Mouse (Mus musculus): Measurements from ENCODE around the gene Tmeff1. TPM values are rescaled to one million over a fixed set of nuclear protein-coding genes. Genes with fewer than 3 reads are reported as not detected.

Gene Tmeff1
- polyA plus RNA-seq, 1 experiment from 2014 or later = 59.5 TPM

DNA sequence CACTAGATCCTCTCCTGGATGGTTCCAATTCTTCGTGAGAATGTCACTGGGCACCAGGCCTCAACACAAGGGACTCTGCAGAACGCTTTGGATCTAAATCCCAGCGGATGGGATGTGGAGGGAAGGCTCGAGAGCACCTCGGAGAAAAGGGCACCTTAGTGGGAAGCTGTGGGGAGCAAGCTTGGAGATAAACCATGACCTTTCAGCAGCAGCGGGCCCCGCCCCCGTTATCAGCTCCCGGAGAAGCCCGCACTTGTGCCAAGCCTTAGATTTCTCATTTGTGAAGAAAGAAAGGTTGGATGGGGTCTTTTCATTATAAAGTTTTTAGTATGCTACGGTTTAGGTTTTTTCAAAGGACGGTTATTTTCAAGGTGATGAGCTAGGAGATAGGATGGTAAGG lies 39.0 kb upstream of the Tmeff1 start:
- no peak for ATAC-seq (ENCODE audit: insufficient number of reproducible peaks, insufficient read depth, low FRiP score, low TSS enrichment, low read depth)
- Histone ChIP-seq H3K4me3 (no peak overlapping the region), H3K9me3 (no peaks in the 10 kb centered on the region), H3K4me1 (peaks cover 80% of the 10 kb centered on the region), H3K36me3 (no peaks in the 10 kb centered on the region), H3K4me2 (no peak overlapping the region), H3K27me3 (no peaks in the 10 kb centered on the region), H3K9ac (no peak overlapping the region), H3K27ac (no peak overlapping the region)
- 62% methylated on average over 12 of the region's 12 CpGs for WGBS

DNA sequence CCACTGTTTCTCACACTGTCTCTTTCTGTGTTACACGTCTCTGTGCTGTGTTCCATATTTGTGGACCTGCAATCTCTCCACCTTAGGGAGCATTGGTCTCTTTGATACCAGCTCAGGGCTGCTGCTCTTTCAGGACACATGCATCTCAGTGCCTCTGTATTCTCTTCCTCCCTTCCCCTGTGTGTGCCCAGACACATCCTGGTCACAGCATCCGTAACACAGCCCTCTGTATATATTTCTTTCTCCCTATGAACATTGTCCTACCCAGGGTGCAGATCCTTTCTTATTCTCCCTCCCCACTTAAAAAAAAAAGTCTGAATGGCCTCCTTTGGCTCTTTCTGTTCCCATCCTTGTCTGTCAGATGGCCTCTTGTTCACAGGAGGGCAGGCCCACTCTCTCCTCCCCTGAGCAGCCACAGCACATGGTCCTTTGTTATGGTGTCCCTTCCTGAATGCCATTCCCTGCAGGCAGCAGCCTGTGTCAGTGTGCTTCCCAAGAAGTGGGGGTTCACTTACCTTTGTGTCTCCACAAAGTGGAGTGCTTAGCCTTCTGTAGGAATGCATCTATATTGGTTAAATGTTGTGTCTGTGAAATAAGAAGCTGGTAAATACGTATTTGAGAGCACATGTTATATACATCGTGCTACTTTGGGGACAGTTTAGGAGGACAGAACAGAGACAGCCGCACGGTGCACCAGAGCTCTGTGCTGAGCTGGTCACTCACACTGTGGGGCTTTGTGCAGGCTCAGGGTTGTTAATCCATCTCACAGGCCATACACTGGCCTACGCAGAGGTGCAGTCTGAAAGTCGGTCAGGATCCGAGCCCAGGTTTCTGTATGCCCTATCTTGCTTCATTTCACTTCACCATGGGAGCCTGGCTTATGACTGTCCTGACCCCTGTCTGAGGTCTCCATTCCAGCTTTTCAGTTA lies 38.1 kb upstream of the Tmeff1 start:
- 0 out of 2 replicates have a peak overlapping the region, but pooled peaks have one; percentile 32 for H3K9ac ChIP-seq
- H3K9me3 ChIP-seq = no peaks in the 10 kb centered on the region
- 56% methylated on average over 9 of the region's 9 CpGs for WGBS
- H3K27ac ChIP-seq = no peak overlapping the region
- peaks cover 4% of the 10 kb centered on the region; the same call in 1 of the 2 replicates for H3K36me3 ChIP-seq
- no peak overlapping the region for H3K4me2 ChIP-seq
- ATAC-seq (ENCODE audit: insufficient number of reproducible peaks, insufficient read depth, low FRiP score, low TSS enrichment, low read depth) = no peak
- H3K27me3 ChIP-seq = no peaks in the 10 kb centered on the region
- H3K4me3 ChIP-seq = no peak overlapping the region
- peaks cover 74% of the 10 kb centered on the region for H3K4me1 ChIP-seq

DNA sequence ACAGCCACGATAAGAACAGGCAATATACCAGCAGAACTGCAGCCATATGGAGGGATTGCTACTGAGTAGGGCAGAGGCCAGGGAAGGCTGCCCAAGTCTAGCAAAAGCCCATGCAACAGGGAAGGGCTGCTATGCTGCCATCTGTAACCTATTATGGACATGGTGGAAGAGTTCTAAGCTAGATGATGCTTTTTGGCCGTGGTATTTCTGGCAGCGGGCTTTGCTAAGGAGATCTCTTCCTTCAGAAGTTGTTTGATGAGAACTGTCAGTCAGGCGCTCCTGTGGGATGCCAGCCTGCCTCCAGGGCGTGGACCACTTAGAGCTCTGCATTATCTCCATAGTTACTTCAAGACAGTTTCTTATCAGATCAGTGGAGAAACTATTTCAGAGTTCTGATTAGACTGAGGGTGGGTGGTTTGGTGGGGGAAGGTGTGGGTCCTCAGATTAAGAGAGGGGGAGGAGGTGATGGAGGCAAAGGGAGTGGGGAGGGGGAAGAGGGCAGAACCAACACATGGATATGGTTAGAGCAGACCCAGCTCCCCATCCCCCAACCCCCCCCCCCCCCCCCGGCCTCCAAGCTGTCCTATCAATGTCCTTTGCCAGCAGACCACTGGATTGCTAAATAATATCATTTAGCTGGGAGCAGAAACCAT lies 36.5 kb upstream of the Tmeff1 start:
- Histone ChIP-seq H3K4me3 (no peak overlapping the region), H3K27ac (peak overlapping the region; percentile 71), H3K36me3 (peaks cover 17% of the 10 kb centered on the region), H3K9ac (no peak overlapping the region), H3K9me3 (no peaks in the 10 kb centered on the region), H3K4me2 (0 out of 2 replicates have a peak overlapping the region, but pooled peaks have one; percentile 7), H3K4me1 (peaks cover 57% of the 10 kb centered on the region), H3K27me3 (no peaks in the 10 kb centered on the region)
- WGBS = 15% methylated on average over 6 of the region's 6 CpGs
- ATAC-seq (ENCODE audit: insufficient number of reproducible peaks, insufficient read depth, low FRiP score, low TSS enrichment, low read depth) = peak; percentile 59; the same call in 1 of the 2 replicates

DNA sequence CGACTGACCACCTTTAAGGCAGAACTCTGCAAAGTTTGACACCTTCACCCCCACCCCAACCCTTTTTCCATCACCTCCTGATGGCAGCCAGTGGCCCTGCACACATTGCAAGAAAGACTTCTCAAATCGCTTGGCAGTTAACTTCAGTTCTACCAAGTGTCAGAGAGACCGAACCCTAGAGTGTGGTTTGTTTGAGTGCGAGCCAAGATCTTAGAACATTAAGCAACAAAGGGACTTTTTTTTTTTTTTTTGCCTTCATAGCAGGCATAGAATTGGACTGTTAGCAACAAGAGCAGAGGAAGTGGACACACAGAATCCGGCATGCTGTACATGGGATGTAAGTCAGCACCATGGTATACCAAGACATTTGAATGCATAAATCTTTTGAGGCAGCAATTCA lies 35.3 kb upstream of the Tmeff1 start:
- no peak overlapping the region for H3K27ac ChIP-seq
- H3K9ac ChIP-seq = no peak overlapping the region
- ATAC-seq (ENCODE audit: insufficient number of reproducible peaks, insufficient read depth, low FRiP score, low TSS enrichment, low read depth) = no peak
- H3K27me3 ChIP-seq = no peaks in the 10 kb centered on the region
- H3K4me3 ChIP-seq = no peak overlapping the region
- 59% methylated on average over 5 of the region's 5 CpGs for WGBS
- H3K9me3 ChIP-seq = no peaks in the 10 kb centered on the region
- peaks cover 46% of the 10 kb centered on the region for H3K4me1 ChIP-seq
- H3K4me2 ChIP-seq = no peak overlapping the region
- peaks cover 28% of the 10 kb centered on the region for H3K36me3 ChIP-seq

DNA sequence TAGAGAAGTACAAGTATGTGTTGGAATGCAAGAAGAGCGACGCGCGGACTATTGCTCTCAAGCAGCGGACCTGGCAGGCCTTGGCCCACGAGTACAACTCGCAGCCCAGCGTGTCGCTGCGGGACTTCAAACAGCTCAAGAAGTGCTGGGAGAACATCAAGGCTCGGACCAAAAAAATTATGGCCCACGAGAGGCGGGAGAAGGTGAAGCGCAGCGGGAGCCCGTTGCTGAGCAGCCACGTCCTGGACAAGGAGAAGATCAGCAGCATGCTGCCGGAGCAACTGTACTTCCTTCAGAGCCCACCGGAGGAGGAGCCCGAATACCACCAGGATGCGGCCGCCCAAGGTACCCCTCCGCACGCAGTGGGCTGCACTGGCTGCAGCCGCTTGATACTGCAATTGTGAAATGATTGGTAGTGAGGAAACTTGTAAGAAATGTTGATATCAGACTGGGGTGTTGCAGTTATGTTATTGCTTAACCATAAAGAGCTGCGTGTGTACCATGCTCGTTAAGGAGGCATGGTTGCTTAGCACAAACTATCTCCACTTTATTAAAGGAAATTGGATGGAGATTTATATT lies 32.4 kb upstream of the Tmeff1 start:
- peaks cover 21% of the 10 kb centered on the region for H3K4me1 ChIP-seq
- ATAC-seq (ENCODE audit: insufficient number of reproducible peaks, insufficient read depth, low FRiP score, low TSS enrichment, low read depth) = no peak
- WGBS = 94% methylated on average over 27 of the region's 27 CpGs
- peaks cover 41% of the 10 kb centered on the region for H3K36me3 ChIP-seq
- H3K4me3 ChIP-seq = no peak overlapping the region
- no peak overlapping the region for H3K27ac ChIP-seq
- no peaks in the 10 kb centered on the region for H3K9me3 ChIP-seq
- H3K27me3 ChIP-seq = no peaks in the 10 kb centered on the region
- no peak overlapping the region for H3K9ac ChIP-seq
- H3K4me2 ChIP-seq = no peak overlapping the region

DNA sequence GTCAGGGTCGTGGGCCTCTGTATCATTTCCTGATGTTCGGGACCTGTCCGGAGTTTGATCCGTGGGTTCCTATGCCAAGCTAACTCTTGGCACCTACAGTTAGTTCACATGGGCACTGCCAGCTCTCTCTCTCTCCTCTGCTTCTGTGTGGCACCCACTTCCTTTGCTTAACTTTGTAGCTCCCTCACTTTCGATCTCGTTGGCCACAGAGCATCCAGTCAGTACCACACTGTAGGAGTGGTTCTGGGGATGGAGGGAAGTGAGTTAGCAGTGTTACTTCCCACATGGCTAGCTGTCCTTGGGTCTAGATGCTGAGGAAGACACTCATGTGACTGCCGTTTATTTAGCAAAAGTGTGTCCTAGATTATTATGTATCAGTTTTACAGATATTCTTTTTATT lies 30.8 kb upstream of the Tmeff1 start:
- Histone ChIP-seq H3K9ac (no peak overlapping the region), H3K36me3 (peaks cover 52% of the 10 kb centered on the region), H3K27me3 (no peaks in the 10 kb centered on the region), H3K9me3 (no peaks in the 10 kb centered on the region), H3K4me1 (peaks cover 5% of the 10 kb centered on the region), H3K4me2 (no peak overlapping the region), H3K4me3 (no peak overlapping the region), H3K27ac (no peak overlapping the region)
- no peak for ATAC-seq (ENCODE audit: insufficient number of reproducible peaks, insufficient read depth, low FRiP score, low TSS enrichment, low read depth)
- 88% methylated on average over 7 of the region's 7 CpGs for WGBS

DNA sequence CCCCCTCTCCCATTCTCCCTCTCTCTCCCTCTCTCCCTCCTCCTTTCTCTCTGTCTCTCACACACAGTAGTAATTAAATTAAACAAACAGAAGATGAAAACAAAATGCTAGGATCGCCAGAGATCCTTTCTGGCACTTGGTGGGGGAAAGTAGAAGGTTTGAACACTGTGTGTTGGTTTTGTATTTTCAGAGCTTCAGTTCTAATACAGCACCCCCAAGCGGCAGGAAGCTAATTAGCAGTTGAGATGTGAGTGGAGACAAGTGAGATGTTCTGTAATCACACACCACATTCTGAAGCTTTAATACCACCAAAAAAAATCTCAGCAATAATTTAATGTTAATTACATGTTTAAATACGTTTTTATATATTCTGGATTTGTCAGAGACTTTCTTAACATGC lies 29.2 kb upstream of the Tmeff1 start:
- no peak overlapping the region for H3K27ac ChIP-seq
- H3K4me1 ChIP-seq = no peaks in the 10 kb centered on the region
- H3K9me3 ChIP-seq = no peaks in the 10 kb centered on the region
- H3K9ac ChIP-seq = no peak overlapping the region
- peaks cover 63% of the 10 kb centered on the region for H3K36me3 ChIP-seq
- ATAC-seq (ENCODE audit: insufficient number of reproducible peaks, insufficient read depth, low FRiP score, low TSS enrichment, low read depth) = no peak
- H3K4me2 ChIP-seq = no peak overlapping the region
- WGBS = 17% methylated on average over 3 of the region's 3 CpGs
- no peak overlapping the region for H3K4me3 ChIP-seq
- no peaks in the 10 kb centered on the region for H3K27me3 ChIP-seq

DNA sequence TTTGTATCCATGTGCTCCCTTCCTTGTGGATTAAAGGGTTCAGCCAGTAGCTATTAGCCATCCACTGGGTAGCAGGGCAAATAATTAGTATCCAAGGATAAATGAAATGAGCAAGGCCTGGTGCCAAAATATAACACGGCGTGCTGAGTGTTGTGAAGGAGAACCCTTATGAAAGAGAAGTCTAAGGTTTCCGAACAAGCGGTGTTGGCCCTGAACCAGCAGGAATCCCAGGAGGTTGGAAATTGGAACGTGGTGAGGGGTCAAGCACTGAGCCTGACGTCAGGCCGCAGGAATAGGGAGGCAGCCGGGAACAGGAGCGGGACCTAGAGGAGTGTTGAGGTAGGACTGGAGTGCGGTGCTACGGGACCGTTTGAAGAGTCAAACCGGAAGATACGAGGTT lies 25.3 kb upstream of the Tmeff1 start:
- no peak overlapping the region for H3K27ac ChIP-seq
- H3K9me3 ChIP-seq = no peaks in the 10 kb centered on the region
- H3K27me3 ChIP-seq = no peaks in the 10 kb centered on the region
- H3K9ac ChIP-seq = no peak overlapping the region
- ATAC-seq (ENCODE audit: insufficient number of reproducible peaks, insufficient read depth, low FRiP score, low TSS enrichment, low read depth) = no peak
- no peak overlapping the region for H3K4me3 ChIP-seq
- no peak overlapping the region for H3K4me2 ChIP-seq
- WGBS = 83% methylated on average over 14 of the region's 14 CpGs
- H3K4me1 ChIP-seq = no peaks in the 10 kb centered on the region
- H3K36me3 ChIP-seq = peaks cover 61% of the 10 kb centered on the region

DNA sequence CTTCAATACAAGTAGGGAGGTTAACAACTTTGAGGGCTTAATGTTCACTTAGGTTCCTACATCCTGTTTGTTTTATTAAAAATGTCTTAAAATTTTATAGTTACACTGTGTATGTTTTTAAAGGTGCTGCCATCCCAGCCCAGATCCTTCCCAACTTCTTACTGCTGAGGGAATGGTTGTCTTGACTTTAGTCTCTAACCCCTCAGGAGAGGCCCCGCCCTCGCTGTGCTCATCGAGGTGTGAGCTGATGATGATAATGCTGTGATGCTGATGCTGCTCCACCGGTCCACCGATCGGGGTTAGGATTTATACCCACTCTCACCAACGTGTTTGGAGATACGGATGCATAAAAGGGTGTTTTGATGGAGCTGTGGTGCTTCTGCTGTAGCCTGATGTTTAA lies 23.1 kb upstream of the Tmeff1 start:
- Histone ChIP-seq H3K36me3 (peaks cover 52% of the 10 kb centered on the region), H3K27ac (no peak overlapping the region), H3K9ac (no peak overlapping the region), H3K27me3 (no peaks in the 10 kb centered on the region), H3K4me1 (no peaks in the 10 kb centered on the region), H3K9me3 (no peaks in the 10 kb centered on the region), H3K4me2 (no peak overlapping the region), H3K4me3 (no peak overlapping the region)
- ATAC-seq (ENCODE audit: insufficient number of reproducible peaks, insufficient read depth, low FRiP score, low TSS enrichment, low read depth) = no peak
- 95% methylated on average over 8 of the region's 8 CpGs for WGBS

DNA sequence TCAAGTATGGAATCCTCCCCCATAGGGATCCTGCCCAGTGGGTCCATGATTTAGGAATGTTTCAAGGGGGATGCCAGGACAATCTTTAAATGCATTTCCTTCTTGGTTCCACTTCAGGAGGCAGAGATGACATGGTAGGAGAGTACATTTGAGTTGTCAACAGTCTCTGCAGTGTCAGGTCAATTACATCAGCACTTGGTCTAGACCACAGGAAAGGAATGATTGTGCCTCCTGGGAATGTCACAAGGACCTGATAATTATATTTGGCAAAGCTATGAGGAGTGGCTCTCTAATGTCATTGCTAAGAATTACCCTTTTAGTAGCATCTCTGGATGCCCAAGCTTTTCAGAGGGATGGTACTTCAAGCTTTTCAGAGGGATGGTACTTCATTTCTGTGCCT lies 20.0 kb upstream of the Tmeff1 start:
- no peaks in the 10 kb centered on the region for H3K27me3 ChIP-seq
- no peak for ATAC-seq (ENCODE audit: insufficient number of reproducible peaks, insufficient read depth, low FRiP score, low TSS enrichment, low read depth)
- no peak overlapping the region for H3K4me3 ChIP-seq
- H3K9ac ChIP-seq = no peak overlapping the region
- H3K4me2 ChIP-seq = no peak overlapping the region
- no peaks in the 10 kb centered on the region for H3K9me3 ChIP-seq
- peaks cover 36% of the 10 kb centered on the region for H3K36me3 ChIP-seq
- no peak overlapping the region for H3K27ac ChIP-seq
- H3K4me1 ChIP-seq = no peaks in the 10 kb centered on the region

DNA sequence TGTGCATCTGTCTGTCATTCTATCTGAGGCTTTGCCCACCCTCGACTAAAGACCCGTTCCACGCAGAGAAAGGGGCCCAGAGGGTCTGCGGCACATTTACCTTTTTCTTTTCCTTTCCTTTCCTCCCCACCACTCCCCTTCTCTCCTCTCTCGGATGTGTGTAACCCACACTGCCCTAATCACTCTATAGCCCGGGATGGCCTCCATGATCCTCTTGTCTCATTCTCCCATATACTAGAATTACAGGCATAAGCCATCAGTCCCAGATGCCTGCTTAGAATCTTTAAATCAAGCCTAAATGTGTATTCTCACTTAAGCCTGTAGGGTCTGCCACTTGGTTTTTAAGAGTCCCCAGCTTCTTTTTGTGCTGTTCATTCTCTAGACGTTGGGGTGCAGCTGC lies 8.6 kb upstream of the Tmeff1 start:
- Histone ChIP-seq H3K4me2 (no peak overlapping the region), H3K27me3 (no peaks in the 10 kb centered on the region), H3K36me3 (no peaks in the 10 kb centered on the region), H3K9me3 (no peaks in the 10 kb centered on the region), H3K9ac (no peak overlapping the region), H3K4me1 (no peaks in the 10 kb centered on the region), H3K4me3 (no peak overlapping the region), H3K27ac (no peak overlapping the region)
- no peak for ATAC-seq (ENCODE audit: insufficient number of reproducible peaks, insufficient read depth, low FRiP score, low TSS enrichment, low read depth)
- WGBS = 76% methylated on average over 7 of the region's 7 CpGs

DNA sequence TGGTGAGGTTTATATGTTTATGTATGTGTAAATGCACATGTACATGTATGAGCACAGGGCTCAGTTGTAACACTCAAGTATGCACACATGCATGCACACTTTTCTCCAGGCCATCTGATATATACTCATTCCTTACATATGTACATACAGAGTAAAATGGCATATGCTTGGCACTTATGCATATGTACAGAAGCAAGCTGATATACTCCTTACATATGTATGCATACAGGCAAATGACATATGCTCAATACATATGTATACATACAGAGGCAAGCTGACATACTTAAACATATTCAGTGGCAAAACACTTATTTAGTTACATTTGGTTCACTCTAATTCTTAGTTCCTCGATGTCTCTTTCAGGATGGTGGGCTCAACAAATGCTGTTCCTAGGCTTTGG lies 7.1 kb upstream of the Tmeff1 start:
- ATAC-seq (ENCODE audit: insufficient number of reproducible peaks, insufficient read depth, low FRiP score, low TSS enrichment, low read depth) = no peak
- Histone ChIP-seq H3K4me1 (no peaks in the 10 kb centered on the region), H3K9me3 (no peaks in the 10 kb centered on the region), H3K27me3 (no peaks in the 10 kb centered on the region), H3K9ac (no peak overlapping the region), H3K36me3 (no peaks in the 10 kb centered on the region), H3K4me2 (no peak overlapping the region), H3K27ac (no peak overlapping the region), H3K4me3 (no peak overlapping the region)
- WGBS = 81% methylated on average over 1 of the region's 1 CpGs
